Mouse (Mus musculus) kidney, postnatal 36 days (tissue): Measurements from ENCODE around the gene Tmem52.
A peak's percentile ranks its signal among the peaks of the same experiment; 100 is the strongest.
"Not testable (repeated sequence)": the region's sequence is repeated elsewhere in the genome, so short reads cannot be mapped to it uniquely, and the experiment has no call there.

Experiments used
- DNase-seq, 2 experiments: peaks; one replicate each; pipeline ENCODE4 v3.0.0; 2021 to 2022; ENCODE audit warnings: mixed read lengths in 2 of 2

Tmem52 gene

GRCm38 (mm10) chr4:155468952-155469351 is at the start of gene Tmem52:
Tmem52 (plus strand) TSS chr4:155469114.
- DNase-seq: peak; percentile 68 to 73

GRCm38 (mm10) chr4:155420137-155420536 is 48.8 kb upstream of the Tmem52 start:
- DNase-seq: no peak

- DNase-seq: not testable (repeated sequence)
Observed at GRCm38 (mm10) chr4:155421412-155422370, 47.2 kb upstream of the Tmem52 start.

GRCm38 (mm10) chr4:155423988-155424387 is 44.9 kb upstream of the Tmem52 start:
- DNase-seq: no peak

GRCm38 (mm10) chr4:155426272-155426671 is 42.6 kb upstream of the Tmem52 start:
- DNase-seq: no peak

GRCm38 (mm10) chr4:155428442-155428841 is 40.5 kb upstream of the Tmem52 start:
- DNase-seq: no peak

GRCm38 (mm10) chr4:155429202-155429601 is 39.7 kb upstream of the Tmem52 start:
- DNase-seq: no peak

- no peak for DNase-seq
Observed at GRCm38 (mm10) chr4:155432358-155432757, 36.6 kb upstream of the Tmem52 start.

- DNase-seq: peak; percentile 23 to 39
Observed at GRCm38 (mm10) chr4:155433993-155434392, 34.9 kb upstream of the Tmem52 start.

- no peak for DNase-seq
Observed at GRCm38 (mm10) chr4:155442808-155443207, 26.1 kb upstream of the Tmem52 start.

- no peak for DNase-seq
Observed at GRCm38 (mm10) chr4:155451597-155451996, 17.3 kb upstream of the Tmem52 start.

GRCm38 (mm10) chr4:155458575-155458974 is 10.3 kb upstream of the Tmem52 start:
- no peak for DNase-seq

- peak; percentile 31 to 67 for DNase-seq
Observed at GRCm38 (mm10) chr4:155463050-155463449, 5.9 kb upstream of the Tmem52 start.

- no peak for DNase-seq
Observed at GRCm38 (mm10) chr4:155463611-155464010, 5.3 kb upstream of the Tmem52 start.

GRCm38 (mm10) chr4:155464061-155464460 is 4.9 kb upstream of the Tmem52 start:
- no peak for DNase-seq

GRCm38 (mm10) chr4:155465607-155466006 is 3.3 kb upstream of the Tmem52 start:
- DNase-seq: no peak

GRCm38 (mm10) chr4:155466080-155466479 is 2.8 kb upstream of the Tmem52 start:
- no peak for DNase-seq

- DNase-seq: no peak
Observed at GRCm38 (mm10) chr4:155467237-155468010, 1.5 kb upstream of the Tmem52 start.

GRCm38 (mm10) chr4:155469590-155470262 is 812 bp downstream of the Tmem52 start:
- DNase-seq: peak; percentile 67 to 68

GRCm38 (mm10) chr4:155470263-155470953 is 1.5 kb downstream of the Tmem52 start:
- DNase-seq: no peak

- DNase-seq: no peak
Observed at GRCm38 (mm10) chr4:155470997-155471396, 2.1 kb downstream of the Tmem52 start.

GRCm38 (mm10) chr4:155471406-155471805 is 2.5 kb downstream of the Tmem52 start:
- DNase-seq: no peak
